Mouse (Mus musculus) MEL (cell line): ENCODE data around the gene Copz1. TPM values are rescaled to one million over a fixed set of nuclear protein-coding genes. Genes with fewer than 3 reads are reported as not detected.
"Not testable (repeated sequence)": the region's sequence is repeated elsewhere in the genome, so short reads cannot be mapped to it uniquely, and the experiment has no call there.

Source experiments
- DNase-seq: peaks from one replicate; pipeline ENCODE4 v3.0.0; 2011; ENCODE audit warnings: low read depth, low spot score
- H3K27ac ChIP-seq: 2 replicates; pipeline ENCODE4 v1.5.1; 2012; ENCODE audit warnings: low read depth, mild to moderate bottlenecking, control low read depth, low read length, moderate library complexity; ENCODE audit not compliant: control insufficient read depth
- H3K27me3 ChIP-seq, 2 experiments: fragments of 150-350 bp in 1 of 2; sonication (generic) in 1 of 2; 2 replicates each; pipeline ENCODE4 v1.6.1; 2012; ENCODE audit warnings: low read length in 2 of 2, mild to moderate bottlenecking in 2 of 2, improper control_type of control experiment in 1 of 2, moderate library complexity in 1 of 2; ENCODE audit not compliant: insufficient read depth in 2 of 2, control insufficient read depth in 1 of 2
- H3K36me3 ChIP-seq, 2 experiments: 2 replicates each; pipeline ENCODE4 v1.6.1; 2012 to 2014; ENCODE audit warnings: low read length in 2 of 2, improper control_type of control experiment in 1 of 2, inconsistent platforms in 1 of 2, mild to moderate bottlenecking in 1 of 2; ENCODE audit not compliant: insufficient read depth in 2 of 2, control insufficient read depth in 1 of 2
- H3K4me1 ChIP-seq, 2 experiments: fragments of 150-350 bp in 1 of 2; sonication (generic) in 1 of 2; 2 replicates each; pipeline ENCODE4 v1.6.1; 2012; ENCODE audit warnings: low read length in 2 of 2, improper control_type of control experiment in 1 of 2, mild to moderate bottlenecking in 1 of 2; ENCODE audit not compliant: insufficient read depth in 2 of 2, control insufficient read depth in 1 of 2
- H3K4me3 ChIP-seq, 2 experiments: fragments of 150-350 bp in 1 of 2; sonication (generic) in 1 of 2; 2 replicates each; pipeline ENCODE4 v1.5.1; 2012; ENCODE audit warnings: low read depth in 2 of 2, low read length in 2 of 2, mild to moderate bottlenecking in 2 of 2, moderate library complexity in 2 of 2, control low read depth in 1 of 2, improper control_type of control experiment in 1 of 2; ENCODE audit not compliant: control insufficient read depth in 1 of 2, insufficient read depth in 1 of 2
- H3K79me2 ChIP-seq: 2 replicates; pipeline ENCODE4 v1.6.1; 2012; ENCODE audit warnings: mild to moderate bottlenecking, low read length, moderate library complexity; ENCODE audit not compliant: control insufficient read depth, poor library complexity, insufficient read depth
- H3K9ac ChIP-seq: 2 replicates; pipeline ENCODE4 v1.6.1; 2012; ENCODE audit warnings: low read depth, mild to moderate bottlenecking, control low read depth, low read length, moderate library complexity; ENCODE audit not compliant: control insufficient read depth, poor library complexity, severe bottlenecking
- H3K9me3 ChIP-seq: fragments of 150-350 bp; sonication (generic); replicated peaks from 2 replicates; pipeline ENCODE4 v1.6.1; 2012; ENCODE audit warnings: mild to moderate bottlenecking, low read length, improper control_type of control experiment, moderate library complexity; ENCODE audit not compliant: insufficient read depth
- CHD1 ChIP-seq: IDR thresholded peaks from 2 replicates; pipeline ENCODE4 v1.6.1; 2012; ENCODE audit warnings: low read depth, mild to moderate bottlenecking, inconsistent platforms, low read length, improper control_type of control experiment
- CHD2 ChIP-seq: IDR thresholded peaks from 2 replicates; pipeline ENCODE4 v1.6.1; 2011; ENCODE audit warnings: low read length, improper control_type of control experiment
- ELF1 ChIP-seq: IDR thresholded peaks from 2 replicates; pipeline ENCODE4 v1.6.1; 2014; ENCODE audit warnings: low read depth, mild to moderate bottlenecking, inconsistent platforms, low read length, improper control_type of control experiment, moderate library complexity
- EP300 ChIP-seq, 2 experiments: IDR thresholded peaks; 2 replicates each; pipeline ENCODE4 v1.6.1; 2011; ENCODE audit warnings: improper control_type of control experiment in 2 of 2, low read length in 2 of 2, low read depth in 1 of 2, mild to moderate bottlenecking in 1 of 2
- ETS1 ChIP-seq: IDR thresholded peaks from 2 replicates; pipeline ENCODE4 v1.6.1; 2012; ENCODE audit warnings: low read depth, mild to moderate bottlenecking, inconsistent platforms, low read length, improper control_type of control experiment, moderate library complexity
- GABPA ChIP-seq: IDR thresholded peaks from 2 replicates; pipeline ENCODE4 v1.6.1; 2012; ENCODE audit warnings: low read depth, mild to moderate bottlenecking, inconsistent platforms, low read length, improper control_type of control experiment, moderate library complexity
- GATA1 ChIP-seq: IDR thresholded peaks from 2 replicates; pipeline ENCODE4 v1.6.1; 2011; ENCODE audit warnings: low read depth, low read length, improper control_type of control experiment
- JUND ChIP-seq: IDR thresholded peaks from 2 replicates; pipeline ENCODE4 v1.6.1; 2011; ENCODE audit warnings: low read depth, mild to moderate bottlenecking, improper control_type of control experiment, low read length
- KAT2A ChIP-seq: conservative IDR thresholded peaks from 2 replicates; pipeline ENCODE4 v1.6.1; 2012; ENCODE audit warnings: low read depth, low read length, improper control_type of control experiment, inconsistent platforms
- MAZ ChIP-seq: IDR thresholded peaks from 2 replicates; pipeline ENCODE4 v1.6.1; 2012; ENCODE audit warnings: low read depth, mild to moderate bottlenecking, inconsistent platforms, low read length, improper control_type of control experiment
- MEF2A ChIP-seq: IDR thresholded peaks from 2 replicates; pipeline ENCODE4 v1.6.1; 2014; ENCODE audit warnings: low read depth, mild to moderate bottlenecking, inconsistent platforms, low read length, improper control_type of control experiment; ENCODE audit not compliant: poor library complexity, insufficient replicate concordance, severe bottlenecking; ENCODE audit errors: extremely low read depth
- MYB ChIP-seq: IDR thresholded peaks from 2 replicates; pipeline ENCODE4 v1.6.1; 2011; ENCODE audit warnings: mild to moderate bottlenecking, low read depth, low read length, improper control_type of control experiment
- POLR2AphosphoS5 ChIP-seq: IDR thresholded peaks from 2 replicates; pipeline ENCODE4 v1.6.1; 2012; ENCODE audit warnings: low read depth, borderline replicate concordance, mild to moderate bottlenecking, inconsistent platforms, low read length, moderate library complexity, mixed read lengths
- RAD21 ChIP-seq: IDR thresholded peaks from 2 replicates; pipeline ENCODE4 v1.6.1; 2011; ENCODE audit warnings: mild to moderate bottlenecking, low read depth, low read length, improper control_type of control experiment
- RCOR1 ChIP-seq: IDR thresholded peaks from 2 replicates; pipeline ENCODE4 v1.6.1; 2012; ENCODE audit warnings: low read depth, mild to moderate bottlenecking, inconsistent platforms, low read length, improper control_type of control experiment
- SIN3A ChIP-seq: IDR thresholded peaks from 2 replicates; pipeline ENCODE4 v1.6.1; 2012; ENCODE audit warnings: low read length, improper control_type of control experiment, inconsistent platforms
- TAL1 ChIP-seq: IDR thresholded peaks from 2 replicates; pipeline ENCODE4 v1.6.1; 2012; ENCODE audit warnings: mild to moderate bottlenecking, inconsistent platforms, low read length, moderate library complexity, mixed read lengths
- TCF12 ChIP-seq: IDR thresholded peaks from 2 replicates; pipeline ENCODE4 v1.6.1; 2014; ENCODE audit warnings: low read depth, mild to moderate bottlenecking, inconsistent platforms, low read length, improper control_type of control experiment, moderate library complexity
- UBTF ChIP-seq: IDR thresholded peaks from 2 replicates; pipeline ENCODE4 v1.6.1; 2012; ENCODE audit warnings: low read depth, mild to moderate bottlenecking, inconsistent platforms, low read length, improper control_type of control experiment, moderate library complexity, borderline replicate concordance; ENCODE audit not compliant: insufficient read depth
- USF2 ChIP-seq, 2 experiments: IDR thresholded peaks; 2 replicates each; pipeline ENCODE4 v1.6.1; 2011 to 2012; ENCODE audit warnings: improper control_type of control experiment in 2 of 2, low read length in 2 of 2, borderline replicate concordance in 1 of 2, inconsistent platforms in 1 of 2, low read depth in 1 of 2, mild to moderate bottlenecking in 1 of 2; ENCODE audit not compliant: insufficient read depth in 1 of 2
- polyA plus RNA-seq, 2 experiments: library from polyadenylated mRNA; stranded (reverse) in 1 of 2; unstranded in 1 of 2; fragments of >175 nt in 1 of 2; fragments of >200 nt in 1 of 2; gene quantifications; 2 replicates each; pipeline versions ENCODE4 v1.2.1 to v1.2.4; 2012; ENCODE audit warnings: low replicate concordance in 2 of 2, low read depth in 1 of 2; ENCODE audit not compliant: insufficient read length in 2 of 2, insufficient read depth in 1 of 2, missing spikeins in 1 of 2
- total RNA-seq: library from RNA; depleted of rRNA; stranded (reverse); fragments of 300-350 nt; gene quantifications from 2 replicates; pipeline ENCODE4 v1.2.3, GENCODE M21; 2012

Gene Copz1
- total and polyA plus RNA-seq, 3 experiments, result 46.7 to 822 (median 117) TPM

DNA sequence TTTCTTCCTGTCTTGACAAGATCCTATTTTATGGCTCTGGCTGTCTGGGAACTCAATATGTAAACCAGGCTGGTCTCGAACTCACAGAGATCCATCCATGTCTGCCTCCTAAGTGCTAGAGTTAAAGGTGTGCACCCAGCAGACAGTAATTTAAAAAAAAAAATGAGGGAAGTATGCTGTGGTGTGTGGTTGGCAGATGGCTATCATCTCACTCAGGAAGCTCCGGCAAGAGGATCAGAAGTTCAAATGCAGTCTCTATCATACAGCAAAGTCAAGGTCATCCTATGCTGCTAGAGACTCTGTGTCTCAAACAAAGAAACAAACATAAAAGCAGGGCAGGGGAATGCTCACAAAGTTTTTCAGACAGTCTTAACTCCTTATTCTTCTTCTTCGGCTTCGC is 3.6 kb upstream of the Copz1 start (continued):
- TF ChIP-seq GABPA, result no peak
- TF ChIP-seq MAZ, result no peak
- TF ChIP-seq RAD21, result no peak
- peak; percentile 50; the same call in 1 of the 2 replicates for TF ChIP-seq TCF12
- TF ChIP-seq MEF2A, result no peak
- no peak for TF ChIP-seq USF2 (IDR thresholded peaks at IDR 0.05; ENCODE audit: borderline replicate concordance in 1 of 2, insufficient read depth in 1 of 2, low read depth in 1 of 2, low read length in 2 of 2)
- TF ChIP-seq ETS1, result peak; percentile 43; the same call in 1 of the 2 replicates
- no peak for TF ChIP-seq CHD2
- no peak for TF ChIP-seq CHD1
- 0 out of 2 replicates have a peak, but pooled peaks have one; percentile 9 for TF ChIP-seq ELF1
- TF ChIP-seq JUND, result no peak
- TF ChIP-seq UBTF, result no peak
- peak; percentile 59; the same call in 1 of the 2 replicates for TF ChIP-seq GATA1
- TF ChIP-seq EP300 (IDR thresholded peaks at IDR 0.05; ENCODE audit: low read depth in 1 of 2, low read length in 2 of 2), result peak; percentile 53 to 56; a peak in 2 of 4 replicates
- TF ChIP-seq POLR2AphosphoS5, result no peak
- TF ChIP-seq RCOR1, result no peak
- no peak for TF ChIP-seq MYB
- TF ChIP-seq SIN3A, result no peak
- TF ChIP-seq TAL1, result peak; percentile 43
- TF ChIP-seq KAT2A, result no peak

DNA sequence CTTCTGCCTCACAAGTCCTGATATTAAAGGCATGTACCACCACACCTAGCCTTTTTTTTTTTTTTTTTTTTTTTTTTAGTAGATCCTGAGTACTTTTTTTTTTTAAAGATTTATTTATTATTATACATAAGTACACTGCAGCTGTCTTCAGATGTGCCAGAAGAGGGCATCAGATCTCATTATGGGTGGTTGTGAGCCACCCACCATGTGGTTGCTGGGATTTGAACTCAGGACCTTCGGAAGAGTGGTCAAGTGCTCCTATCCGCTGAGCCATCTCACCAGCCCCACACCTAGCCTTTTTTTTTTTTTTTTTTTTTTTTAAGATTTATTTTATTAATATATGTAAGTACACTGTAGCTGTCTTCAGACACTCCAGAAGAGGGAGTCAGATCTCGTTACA is 3.4 kb downstream of the Copz1 start:
- H3K79me2 ChIP-seq, result peaks cover 30% of the 10 kb centered on the region
- H3K4me1 ChIP-seq, result peaks cover 2 to 11% of the 10 kb centered on the region in 2 experiments; a peak in 2 of 4 replicates

More for the DNA sequence above, 3.4 kb downstream of the Copz1 start:
- H3K9me3 ChIP-seq, H3K9ac ChIP-seq, H3K27ac ChIP-seq, H3K27me3 ChIP-seq, H3K4me3 ChIP-seq, DNase-seq: not testable (repeated sequence)
- peaks cover 0 to 15% of the 10 kb centered on the region in 2 experiments; a peak in 2 of 4 replicates for H3K36me3 ChIP-seq
